Mouse (Mus musculus) granulocyte monocyte progenitor cell, adult 5-6 weeks (primary cell): ENCODE measurements around the gene Clip4. TPM values are rescaled to one million over a fixed set of nuclear protein-coding genes. Genes with fewer than 3 reads are reported as not detected.
A peak's percentile ranks its signal among the peaks of the same experiment; 100 is the strongest.

Experiments used
- ATAC-seq: replicated peaks from 2 replicates; pipeline ENCODE4 v1.8.0; 2016; ENCODE audit warnings: mild to moderate bottlenecking, moderate TSS enrichment, inconsistent platforms; ENCODE audit not compliant: poor library complexity, severe bottlenecking
- total RNA-seq, 2 experiments: library from RNA; stranded (forward) in 1 of 2; stranded (reverse) in 1 of 2; fragments of 200-712, 200-1000 nt in 1 of 2; fragments of >200 nt in 1 of 2; fragmentation: Nextera tagmentation in 1 of 2; gene quantifications; 2 replicates each; pipeline ENCODE4 v1.2.3; 2014 to 2017

The Clip4 gene
- total RNA-seq, 2 experiments from 2014 or later: not detected

DNA sequence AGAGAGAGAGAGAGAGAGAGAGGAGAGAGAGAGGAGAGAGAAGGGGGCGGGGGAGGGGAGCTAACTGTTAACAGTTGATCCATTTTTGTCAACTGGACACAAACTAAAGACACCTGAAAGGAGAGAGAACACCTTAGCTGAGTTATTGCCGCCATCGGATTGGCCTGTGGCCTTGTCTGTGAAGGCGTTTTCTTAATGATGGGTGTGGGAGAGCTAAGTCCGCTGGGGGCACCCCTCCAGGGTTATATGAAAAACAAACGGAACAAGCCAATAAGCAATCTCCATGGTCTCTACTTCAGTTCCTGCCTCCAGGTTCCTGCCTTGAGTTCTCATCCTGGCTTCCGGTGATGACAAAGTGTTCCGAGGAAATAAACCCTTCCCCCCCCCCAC lies 102.0 kb downstream of the Clip4 start:
- ATAC-seq: no peak

GRCm38 (mm10) chr17:71870641-71871040 lies 102.4 kb downstream of the Clip4 start:
- no peak for ATAC-seq

DNA sequence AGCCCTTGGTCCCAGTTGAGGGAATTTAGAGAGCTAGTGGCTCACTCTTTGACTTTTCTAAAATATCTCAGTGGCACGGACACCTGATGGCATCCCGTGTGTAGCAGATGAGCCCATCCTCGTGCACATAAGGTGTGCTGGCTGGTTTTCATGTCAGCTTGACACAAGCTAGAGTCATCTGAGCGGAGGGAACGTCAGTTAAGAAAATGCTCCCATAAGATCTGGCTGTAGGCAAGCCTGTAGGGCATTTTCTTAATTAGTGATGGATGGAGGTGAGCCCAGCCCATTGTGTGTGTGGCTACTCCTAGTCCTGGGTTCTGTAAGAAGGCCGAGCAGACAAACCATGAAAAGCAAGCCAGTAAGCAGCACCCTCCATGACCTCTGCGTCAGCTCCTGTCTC lies 103.7 kb downstream of the Clip4 start:
- ATAC-seq: no peak

GRCm38 (mm10) chr17:71872976-71873375 lies 104.7 kb downstream of the Clip4 start:
- ATAC-seq: peak; percentile 63

GRCm38 (mm10) chr17:71874077-71874476 lies 105.8 kb downstream of the Clip4 start:
- peak; percentile 68 for ATAC-seq

DNA sequence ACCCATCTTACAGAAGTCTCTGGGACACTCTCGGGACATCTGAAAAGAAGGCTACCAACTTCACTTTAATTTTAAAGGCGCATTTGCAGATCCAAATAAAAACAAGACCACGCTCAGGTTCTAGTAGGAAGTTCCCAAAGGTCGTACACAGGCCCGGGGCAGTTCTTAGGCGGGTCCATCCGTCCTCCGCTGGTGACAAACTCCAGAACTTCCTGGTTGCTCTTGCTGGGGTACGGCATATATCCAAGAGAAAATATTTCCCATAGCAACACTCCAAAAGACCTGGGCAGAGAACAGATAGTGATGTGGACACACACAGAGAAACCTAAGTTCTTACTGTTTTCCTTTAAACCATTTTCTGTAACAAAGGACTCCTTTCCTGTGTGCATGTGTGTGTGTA lies 106.5 kb downstream of the Clip4 start:
- no peak for ATAC-seq

DNA sequence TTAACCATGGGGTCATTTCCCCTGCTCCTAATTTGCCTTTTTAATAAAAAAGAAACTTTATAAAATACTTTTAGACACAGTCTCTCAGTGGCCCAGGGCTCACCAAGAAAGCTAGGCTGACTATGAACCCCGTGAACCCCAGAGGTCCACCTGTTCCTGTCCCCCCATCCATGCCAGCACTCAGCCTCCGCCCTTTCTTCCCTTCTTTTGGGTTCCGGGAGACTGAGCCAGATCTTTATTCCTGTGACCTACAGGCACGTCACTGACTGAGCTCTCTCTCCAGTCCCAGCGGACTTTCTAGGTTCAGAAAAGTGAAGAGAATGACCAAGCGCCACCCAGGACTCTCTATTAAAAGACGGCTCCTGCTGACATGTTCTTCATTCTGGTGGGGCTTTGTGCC lies 107.2 kb downstream of the Clip4 start:
- no peak for ATAC-seq

- no peak for ATAC-seq
These were observed 113.1 kb downstream of the Clip4 start for GRCm38 (mm10) chr17:71881369-71881768.

GRCm38 (mm10) chr17:71909107-71909506 lies 140.8 kb downstream of the Clip4 start:
- ATAC-seq: 0 out of 2 replicates have a peak, but pooled peaks have one; percentile 48

- no peak for ATAC-seq
These were observed 144.9 kb downstream of the Clip4 start for GRCm38 (mm10) chr17:71913188-71913587.

Other genes with a start within 250 kb of the Clip4 start
- gene Ndc80, start 241.6 kb upstream of the Clip4 start, total RNA-seq (2014; fragmentation: Nextera tagmentation): 23.1 and 24.6 TPM in 2 replicates
- 76.7 and 80.4 TPM in 2 replicates for gene Ndc80, start 241.6 kb upstream of the Clip4 start, total RNA-seq (2017)
- not detected in 2 replicates for gene Spdya, start 216.4 kb upstream of the Clip4 start, total RNA-seq (2014; fragmentation: Nextera tagmentation)
- 0.15 TPM in 1 of 2 replicates, not detected in the other for gene Spdya, start 216.4 kb upstream of the Clip4 start, total RNA-seq (2017)
- 109 and 131 TPM in 2 replicates for gene Wdr43, start 152.6 kb upstream of the Clip4 start, total RNA-seq (2014; fragmentation: Nextera tagmentation)
- gene Wdr43, start 152.6 kb upstream of the Clip4 start, total RNA-seq (2017): 299 and 360 TPM in 2 replicates
- gene Togaram2, start 95.2 kb upstream of the Clip4 start, total RNA-seq (2014; fragmentation: Nextera tagmentation): not detected in 2 replicates
- gene Togaram2, start 95.2 kb upstream of the Clip4 start, total RNA-seq (2017): not detected in 2 replicates
- not detected in 2 replicates for gene Pcare, start 15.6 kb upstream of the Clip4 start, total RNA-seq (2014; fragmentation: Nextera tagmentation)
- gene Pcare, start 15.6 kb upstream of the Clip4 start, total RNA-seq (2017): not detected in 2 replicates